Mouse (Mus musculus): ENCODE data around the gene Il17ra.

Il17ra gene

DNA sequence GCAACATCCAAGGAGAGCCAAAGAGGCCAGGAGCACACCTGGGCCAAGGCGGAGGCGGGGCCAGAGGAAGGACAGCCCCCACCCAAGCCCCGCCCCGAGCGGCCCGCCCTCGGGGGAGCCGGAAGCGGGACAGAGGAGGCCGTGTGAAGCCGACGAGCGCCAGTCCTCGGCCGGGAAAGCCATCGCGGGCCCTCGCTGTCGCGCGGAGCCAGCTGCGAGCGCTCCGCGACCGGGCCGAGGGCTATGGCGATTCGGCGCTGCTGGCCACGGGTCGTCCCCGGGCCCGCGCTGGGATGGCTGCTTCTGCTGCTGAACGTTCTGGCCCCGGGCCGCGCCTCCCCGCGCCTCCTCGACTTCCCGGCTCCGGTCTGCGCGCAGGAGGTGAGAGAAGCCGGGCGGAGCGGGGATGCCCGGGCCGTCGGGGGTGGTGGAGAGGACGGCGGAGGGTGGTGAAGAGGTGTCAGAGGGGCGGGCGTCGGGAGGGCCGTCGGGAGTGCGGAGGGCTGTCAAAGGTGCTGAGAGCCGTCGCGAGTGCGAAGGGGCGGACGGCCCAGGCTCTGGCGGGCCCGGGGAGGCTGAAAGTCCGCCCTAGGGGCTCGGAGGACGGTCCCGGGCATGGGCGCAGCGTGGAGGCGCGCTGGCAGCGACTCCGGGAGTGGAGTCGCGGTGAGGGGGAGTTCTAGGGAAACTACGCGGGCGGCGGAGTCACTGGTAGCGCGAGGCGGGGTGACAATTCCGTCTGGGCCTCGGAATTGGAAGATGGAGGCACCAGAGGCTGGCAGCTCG, at the start of gene Il17ra:
Gene Il17ra (plus strand): TSS at position 162 of the 786 bp plus-strand sequence.
- peak; percentile 98 for DNase-seq

DNA sequence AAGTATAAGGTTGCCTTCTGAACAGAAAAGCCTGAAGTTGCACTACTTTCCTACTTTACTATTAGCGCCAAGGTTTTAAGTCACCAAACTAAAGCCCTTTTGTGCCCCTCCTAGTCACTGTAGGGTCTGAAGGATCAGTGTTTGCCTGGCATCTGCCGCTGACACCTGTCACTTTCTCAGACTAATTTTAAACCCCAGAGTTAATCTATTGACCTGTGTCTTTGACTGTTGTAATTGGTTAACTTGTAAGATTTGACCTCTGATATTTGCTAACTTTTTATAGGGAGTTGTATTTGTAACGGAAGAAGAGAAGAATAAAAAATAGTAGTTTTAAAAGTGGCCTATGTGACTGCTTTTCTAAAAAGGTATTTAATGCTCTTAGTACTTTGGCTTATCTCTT, 24.9 kb upstream of the Il17ra start:
- no peak for DNase-seq

DNA sequence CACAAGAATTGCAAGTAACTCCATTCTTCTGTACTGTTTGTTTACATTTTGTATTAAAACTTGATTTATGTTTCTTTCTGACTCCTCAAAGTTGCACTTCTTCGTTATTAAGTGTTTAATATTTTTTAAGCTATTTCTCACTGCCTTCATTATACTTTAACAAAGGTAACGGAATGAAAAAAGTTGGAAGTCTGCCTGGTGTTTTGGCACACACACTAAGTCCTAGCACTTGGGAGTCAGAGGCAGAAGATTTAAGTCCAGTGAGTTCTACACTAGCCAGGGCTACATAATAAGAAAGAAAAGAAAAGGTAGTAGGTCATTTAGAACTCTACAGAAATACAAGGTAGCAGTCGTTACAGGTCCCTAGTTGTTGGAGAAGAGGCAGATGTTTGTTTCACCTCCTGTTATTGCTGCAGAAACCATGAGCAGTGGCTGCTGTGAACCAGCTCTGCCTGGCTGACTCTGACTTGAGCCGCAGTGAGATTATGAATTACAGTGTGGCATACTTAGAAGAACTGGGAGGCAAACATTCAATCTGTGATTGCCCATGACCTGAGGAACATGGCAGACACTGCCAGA, 20.8 kb upstream of the Il17ra start:
- peak; percentile 66 for DNase-seq

DNA sequence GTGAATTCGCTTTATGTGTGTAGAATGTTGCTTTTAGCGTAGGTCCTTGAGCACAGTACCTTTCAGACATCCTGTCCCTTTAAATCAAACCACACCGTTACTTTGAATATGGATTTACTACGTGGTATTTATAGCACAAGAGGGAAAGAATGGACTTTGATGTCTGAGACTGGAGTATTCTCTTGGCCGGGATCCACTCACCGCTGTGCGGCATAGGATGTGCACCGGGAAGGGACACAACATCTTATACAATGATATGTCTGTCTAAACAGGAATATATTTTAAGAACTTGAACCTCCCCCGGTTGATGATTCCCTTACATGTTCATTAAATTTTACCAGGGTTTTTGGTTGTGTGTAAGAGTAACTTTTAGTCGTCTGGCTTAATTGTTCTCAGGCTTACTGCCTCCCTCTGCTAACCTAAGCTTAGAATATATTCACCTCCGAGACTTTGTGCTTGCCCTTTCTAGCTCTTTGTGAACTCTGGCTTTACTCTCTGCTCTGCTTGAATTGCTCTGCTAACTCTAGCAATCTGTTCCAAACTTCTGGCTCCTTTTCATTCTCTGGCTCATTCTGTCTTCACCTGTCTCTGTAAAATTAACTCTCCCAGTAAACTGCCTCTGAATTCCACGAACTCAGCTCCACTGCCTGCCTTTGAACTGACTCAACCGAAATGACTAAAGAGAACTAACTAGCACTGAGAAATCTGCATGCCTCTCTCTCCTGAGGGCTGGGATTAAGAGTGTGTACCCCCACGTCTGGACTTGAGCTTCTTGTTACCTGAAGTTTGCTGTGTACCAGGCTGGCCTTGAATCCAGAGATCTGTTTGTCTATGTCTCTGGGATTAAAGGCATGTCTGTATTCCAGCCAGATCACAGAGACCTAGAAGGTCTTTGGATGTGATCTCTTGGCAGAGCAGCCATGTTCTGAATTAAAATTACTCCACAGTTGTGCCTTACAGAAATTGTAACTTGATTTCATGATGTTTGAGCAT, 19.4 kb upstream of the Il17ra start:
- DNase-seq, result peak; percentile 58

DNA sequence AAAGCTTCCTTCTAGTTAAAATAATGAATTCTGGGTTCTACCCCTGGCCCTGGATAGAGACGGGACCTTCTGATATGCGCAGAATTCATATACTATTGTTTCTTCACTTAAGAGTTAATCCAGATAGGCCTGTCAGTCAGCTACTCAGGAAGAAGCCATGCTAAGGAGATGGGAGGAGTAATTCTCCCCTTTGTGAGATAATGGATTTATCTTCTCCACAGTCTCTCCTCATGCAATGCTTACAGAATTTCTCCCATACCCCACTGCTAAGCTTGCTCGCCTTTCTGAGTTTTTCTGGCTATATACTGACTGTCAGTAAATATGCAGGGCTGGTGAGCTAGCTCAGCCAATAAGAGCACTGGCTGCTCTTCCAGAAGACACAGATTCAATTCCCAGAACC, 12.8 kb upstream of the Il17ra start:
- DNase-seq, result peak; percentile 7

DNA sequence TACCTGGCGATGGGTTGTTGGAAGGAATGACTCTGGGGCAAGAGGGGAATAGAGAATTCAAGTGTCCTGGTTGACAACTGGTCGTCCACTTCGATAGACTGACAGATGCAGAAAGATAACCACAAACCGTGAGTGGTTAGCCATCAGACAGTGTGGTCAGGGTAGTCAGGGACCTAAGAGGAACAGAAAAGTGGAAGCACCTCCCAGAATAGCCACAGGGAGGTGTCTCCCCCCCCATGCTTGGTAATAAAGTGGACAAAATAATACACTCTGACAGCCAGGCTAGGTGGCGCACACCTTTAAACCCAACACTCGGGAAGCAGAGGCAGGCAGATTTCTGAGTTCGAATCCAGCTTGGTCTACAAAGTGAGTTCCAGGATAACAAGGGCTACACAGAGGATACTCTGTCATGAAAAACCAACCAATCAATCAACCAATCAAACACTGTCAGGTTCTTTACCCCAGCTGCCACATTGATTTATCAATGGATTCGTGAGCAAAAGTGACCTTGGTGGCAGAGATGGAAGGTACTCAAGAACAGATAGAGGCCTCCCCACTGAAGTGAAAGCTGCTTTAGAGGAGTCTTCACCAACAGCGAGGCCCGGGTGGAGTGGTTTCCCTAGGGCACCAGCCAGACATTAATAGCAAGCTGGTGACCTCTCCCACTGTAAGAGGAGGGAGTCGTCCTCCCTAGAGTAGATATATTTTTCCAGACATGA, 10.5 kb upstream of the Il17ra start:
- DNase-seq, result peak; percentile 90

DNA sequence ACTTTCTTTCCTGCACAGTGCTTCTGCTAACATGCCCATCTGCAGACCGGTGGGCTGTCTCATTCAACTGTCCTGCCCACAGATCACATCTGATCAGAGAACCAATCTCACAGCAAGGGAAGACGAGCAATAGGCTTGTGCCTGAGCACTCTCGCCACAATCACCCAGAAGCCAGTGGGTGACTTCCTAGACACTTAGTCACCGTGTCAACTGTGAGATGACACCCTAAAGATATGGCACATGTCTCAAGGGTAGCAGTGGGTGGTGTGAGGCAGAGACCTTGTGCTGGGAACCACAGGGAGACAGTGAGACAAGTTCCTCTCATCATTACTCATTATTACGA, 10.0 kb upstream of the Il17ra start:
- DNase-seq, result peak; percentile 67

DNA sequence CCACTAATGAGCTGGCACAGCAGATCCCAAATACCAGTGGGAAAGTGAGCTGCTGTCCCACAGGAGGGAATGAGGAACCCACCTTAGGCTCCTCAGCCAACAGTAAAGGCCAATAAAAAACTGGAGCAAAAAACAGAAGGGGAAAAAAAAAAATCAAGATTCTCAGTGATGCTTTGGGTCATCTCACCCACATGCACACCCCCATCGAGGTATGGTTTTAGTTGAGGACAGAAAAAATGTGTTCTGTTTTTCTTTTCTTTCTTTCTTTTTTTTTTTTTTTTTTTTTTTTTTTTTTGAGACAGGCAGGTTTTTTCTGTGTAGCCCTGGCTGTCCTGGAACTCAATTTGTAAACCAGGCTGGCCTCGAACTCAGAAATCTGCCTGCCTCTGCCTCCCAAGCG, 9.5 kb upstream of the Il17ra start:
- peak; percentile 40 for DNase-seq

DNA sequence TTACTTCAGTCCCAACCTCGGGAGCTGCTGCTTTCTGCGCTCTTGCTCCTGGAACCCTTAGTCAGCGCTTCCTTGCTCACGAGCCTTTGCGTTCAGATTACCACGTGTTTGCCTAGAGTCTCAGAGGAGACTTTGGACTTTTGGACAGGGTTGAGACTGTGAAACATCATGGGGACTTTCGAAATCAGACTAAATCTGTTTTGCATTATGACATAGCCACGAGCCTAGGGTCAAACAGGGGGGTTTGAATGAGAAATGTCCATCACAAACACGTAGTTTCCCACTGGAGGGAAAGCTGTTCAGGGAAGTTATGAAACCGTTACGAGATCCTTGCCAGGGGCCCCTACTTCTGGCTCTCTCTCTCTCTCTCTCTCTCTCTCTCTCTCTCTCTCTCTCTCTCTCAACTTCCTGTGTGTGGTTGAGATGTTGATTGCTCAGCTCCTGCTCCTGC, 8.4 kb upstream of the Il17ra start:
- DNase-seq, result peak; percentile 94

DNA sequence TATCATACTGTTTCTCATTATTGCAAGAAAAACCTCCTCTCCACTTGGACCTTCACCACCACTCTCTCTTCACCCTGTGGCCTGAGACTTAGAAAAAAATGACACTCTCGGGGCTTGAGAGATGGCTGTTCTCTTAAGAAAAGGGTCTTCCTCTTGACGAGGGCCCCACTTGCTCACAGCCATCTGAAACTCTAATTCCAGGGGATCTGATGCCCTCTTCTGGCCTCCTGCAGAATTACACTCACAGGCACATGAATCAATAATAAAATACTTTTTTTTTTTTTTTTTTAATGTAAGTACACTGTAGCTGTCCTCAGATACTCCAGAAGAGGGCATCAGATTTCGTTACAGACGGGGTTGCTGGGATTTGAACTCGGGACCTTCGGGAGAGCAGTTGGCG, 6.0 kb upstream of the Il17ra start:
- DNase-seq, result peak; percentile 43

DNA sequence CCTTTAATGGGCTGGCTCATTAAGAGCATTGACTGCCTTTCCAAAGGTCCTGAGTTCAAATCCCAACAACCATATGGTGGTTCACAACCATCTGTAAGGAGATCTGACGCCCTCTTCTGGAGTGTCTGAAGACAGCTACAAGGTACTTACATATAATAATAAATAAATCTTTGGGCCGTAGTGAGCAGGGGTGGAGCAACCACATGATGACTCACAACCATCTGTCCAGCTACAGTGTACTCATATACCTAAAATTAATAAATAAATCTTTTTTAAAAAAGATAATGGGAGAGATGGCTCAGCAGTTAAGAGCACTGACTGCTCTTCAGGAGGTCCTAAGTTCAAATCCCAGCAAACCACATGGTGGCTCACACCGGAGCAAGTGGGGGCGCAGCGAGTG, 5.3 kb upstream of the Il17ra start:
- peak; percentile 55 for DNase-seq

DNA sequence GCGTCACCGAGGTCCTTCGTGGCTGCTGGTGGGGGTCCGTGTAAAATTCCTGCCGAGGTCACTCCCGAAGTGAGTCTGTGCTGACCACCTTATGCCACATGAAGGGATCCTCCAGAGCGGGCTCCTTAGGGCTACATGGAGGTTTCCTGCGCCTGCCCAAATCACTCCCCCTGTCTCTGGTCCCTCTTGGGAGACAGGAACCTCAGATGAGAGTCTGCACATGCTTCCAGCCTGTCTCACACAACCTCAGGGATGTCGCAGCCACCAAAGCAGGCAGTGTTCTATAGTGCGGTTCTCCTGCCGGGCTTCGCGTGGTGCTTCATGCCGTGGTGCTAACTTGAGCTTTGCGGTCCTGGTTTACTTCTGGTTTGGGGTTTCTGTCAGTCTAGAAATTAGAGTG, 1.8 kb upstream of the Il17ra start:
- DNase-seq, result peak; percentile 88

DNA sequence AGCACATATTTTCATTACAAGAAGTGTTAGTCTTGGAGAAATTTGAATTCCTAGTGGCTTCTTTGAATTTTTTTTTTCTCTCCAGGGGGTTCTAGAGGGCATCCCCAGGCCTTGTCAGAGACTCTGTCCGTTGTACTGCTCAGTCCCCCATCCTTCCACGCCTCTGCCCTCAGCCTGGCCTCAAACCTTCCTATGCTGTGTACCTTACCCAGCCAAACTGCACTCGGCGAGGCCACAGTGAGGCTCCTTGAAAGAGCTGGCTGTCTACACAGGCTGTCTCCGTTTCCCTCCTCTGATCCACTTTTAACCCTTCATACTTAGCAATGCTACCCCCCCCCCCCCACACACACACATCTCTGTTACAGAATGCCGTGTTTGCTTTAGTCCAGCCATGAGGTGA, 796 bp upstream of the Il17ra start:
- no peak for DNase-seq

DNA sequence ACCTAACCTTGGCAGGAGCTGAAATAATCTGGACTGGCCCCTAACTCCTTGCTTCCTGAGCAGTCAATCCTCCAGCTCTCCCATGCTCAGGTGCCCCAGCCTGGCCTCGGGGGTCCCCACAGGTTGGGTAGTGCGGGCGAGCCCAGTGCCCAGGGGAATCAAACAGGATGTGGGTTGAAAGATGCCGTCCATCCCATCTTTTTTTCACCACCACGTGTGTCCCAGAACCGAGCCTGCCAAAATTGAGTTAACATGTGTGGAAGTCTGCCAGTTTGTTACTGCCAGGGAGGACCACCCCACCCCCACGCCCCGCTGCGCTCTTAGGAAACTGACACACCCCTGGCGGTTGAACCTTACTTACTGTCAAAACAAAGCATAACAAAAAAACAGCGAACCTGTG, 837 bp downstream of the Il17ra start:
- peak; percentile 95 for DNase-seq

DNA sequence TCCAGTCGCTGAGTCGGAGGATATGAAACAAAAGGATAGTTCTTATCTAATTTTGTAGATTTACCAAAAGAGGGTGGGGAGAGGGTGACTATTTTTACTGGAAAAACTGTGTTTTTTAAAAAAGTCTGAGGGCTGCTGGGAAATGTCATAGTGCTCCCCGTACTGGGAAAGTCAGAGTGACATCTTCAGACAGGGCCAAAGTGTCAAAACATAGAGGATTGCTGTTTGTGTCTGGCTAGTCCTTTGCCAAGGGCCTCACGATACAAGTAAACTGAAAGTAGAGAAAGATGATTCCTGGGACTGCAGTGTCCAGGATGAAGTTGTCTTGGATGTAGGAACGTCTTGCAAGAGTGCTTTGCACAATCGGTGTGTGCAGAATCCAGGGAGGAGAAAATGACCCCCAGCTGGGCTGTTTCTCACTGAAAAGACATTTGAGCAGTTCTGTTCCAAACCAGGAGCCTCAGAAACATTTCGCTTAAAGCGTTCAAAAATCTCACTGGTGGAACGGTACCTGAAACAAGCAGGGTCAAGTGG, 1.4 kb downstream of the Il17ra start:
- DNase-seq, result peak; percentile 85

DNA sequence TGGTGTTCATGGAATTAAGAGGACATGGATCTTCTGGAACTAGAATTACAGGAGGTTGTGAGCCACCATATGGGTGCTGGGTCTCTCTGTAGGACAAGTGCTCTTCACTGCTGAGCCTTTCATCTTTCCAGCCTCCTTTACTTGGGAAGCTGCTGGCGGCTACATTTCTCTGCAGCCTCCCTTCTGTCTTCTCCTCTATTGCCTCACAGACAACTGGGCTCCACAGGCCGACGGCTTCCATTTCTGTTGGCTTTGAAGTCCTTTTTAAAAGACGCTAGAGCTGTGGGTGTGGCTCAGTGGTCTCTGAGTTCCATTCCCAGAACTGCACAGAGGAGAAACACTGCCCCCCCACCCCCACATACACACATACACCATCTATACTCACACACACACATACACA, 2.3 kb downstream of the Il17ra start:
- peak; percentile 84 for DNase-seq

DNA sequence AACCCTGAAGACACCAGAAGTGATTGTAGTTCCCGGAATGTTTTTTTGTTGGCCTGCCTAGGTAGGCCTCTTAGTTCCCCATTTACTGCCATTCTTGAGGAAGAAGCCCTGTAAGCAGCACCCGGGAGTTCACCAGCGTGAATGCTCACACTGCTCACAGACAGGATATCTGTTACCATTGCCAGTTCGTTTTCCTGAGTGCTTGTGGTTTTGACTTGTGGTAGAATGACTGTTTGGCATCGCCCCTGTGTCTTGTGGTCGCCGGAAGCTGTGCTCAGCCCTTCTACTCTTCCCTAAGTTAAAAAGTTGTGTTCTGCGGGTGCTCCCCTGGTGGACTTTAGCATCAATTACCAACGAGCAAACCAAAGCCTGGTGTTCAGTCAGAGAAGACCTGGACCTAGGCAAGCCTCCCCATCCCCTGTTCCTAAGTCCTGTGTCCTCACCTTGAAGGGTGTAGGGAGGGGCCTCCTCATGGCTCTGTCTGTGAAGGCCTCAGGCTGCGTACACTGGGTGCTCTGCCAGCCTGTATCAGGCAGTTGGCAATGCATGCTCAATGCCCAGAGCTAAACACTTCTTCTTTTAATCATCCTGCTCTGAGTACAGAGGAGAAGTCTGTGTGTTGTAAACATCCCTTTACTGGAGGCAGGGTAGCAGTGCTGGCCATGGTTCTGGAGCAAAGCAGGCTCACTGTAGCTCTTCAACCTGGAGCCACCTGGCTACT, 3.7 kb downstream of the Il17ra start:
- DNase-seq, result peak; percentile 96

DNA sequence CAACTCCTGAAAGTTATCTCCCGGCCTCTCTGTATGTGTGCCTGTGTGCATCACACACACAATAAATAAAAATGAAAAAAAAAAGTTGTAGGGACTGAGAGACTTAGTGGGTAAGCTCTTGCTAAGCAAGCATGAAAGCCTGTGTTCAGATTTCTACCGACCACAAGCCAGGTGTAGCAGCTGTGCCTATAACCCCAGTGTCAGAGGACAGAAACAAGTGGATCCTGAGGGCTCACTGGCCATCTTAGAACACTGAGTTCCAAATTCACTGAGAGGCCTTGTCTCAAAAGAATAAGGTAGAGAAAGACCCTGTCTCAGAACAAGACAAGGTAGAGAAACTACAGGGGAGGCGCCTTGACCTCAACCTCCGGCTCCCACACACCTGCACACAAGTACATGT, 5.2 kb downstream of the Il17ra start:
- no peak for DNase-seq

DNA sequence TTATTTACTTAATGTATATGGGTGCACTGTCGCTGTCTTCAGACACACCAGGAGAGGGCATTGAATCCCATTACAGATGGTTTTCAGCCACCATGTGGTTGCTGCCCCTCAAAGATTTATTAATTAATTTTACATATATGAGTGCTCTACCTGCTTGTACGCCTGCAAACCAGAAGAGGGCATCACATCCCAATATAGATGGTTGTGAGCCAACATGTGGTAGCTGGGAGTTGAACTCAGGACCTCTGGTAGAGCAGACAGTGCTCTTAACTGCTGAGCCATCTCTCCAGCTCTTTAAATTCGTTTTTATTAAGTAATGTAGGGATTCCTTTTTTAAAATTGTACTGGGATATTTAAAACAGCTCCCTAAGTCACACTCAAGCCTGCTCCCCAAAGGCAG, 6.2 kb downstream of the Il17ra start:
- no peak for DNase-seq

DNA sequence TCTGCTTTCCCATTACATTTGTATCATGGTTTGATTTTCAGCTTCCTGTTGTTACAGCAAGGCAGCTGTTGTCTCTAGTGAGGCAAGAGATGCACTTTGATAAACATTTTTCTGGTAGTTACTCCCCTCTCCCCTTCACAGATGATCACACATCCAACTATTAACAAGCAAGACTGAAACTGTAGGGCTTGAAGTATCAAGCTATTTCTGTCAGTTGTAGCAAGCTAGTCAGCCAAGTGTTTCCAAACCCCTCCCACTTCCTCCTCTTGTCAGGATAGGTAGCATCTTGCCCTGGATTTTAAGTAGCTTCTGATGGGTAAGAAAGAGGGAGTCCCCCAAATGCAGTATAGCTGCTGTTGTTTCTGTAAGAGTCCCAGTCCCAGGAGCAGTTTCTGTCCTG, 6.7 kb downstream of the Il17ra start:
- DNase-seq, result no peak

DNA sequence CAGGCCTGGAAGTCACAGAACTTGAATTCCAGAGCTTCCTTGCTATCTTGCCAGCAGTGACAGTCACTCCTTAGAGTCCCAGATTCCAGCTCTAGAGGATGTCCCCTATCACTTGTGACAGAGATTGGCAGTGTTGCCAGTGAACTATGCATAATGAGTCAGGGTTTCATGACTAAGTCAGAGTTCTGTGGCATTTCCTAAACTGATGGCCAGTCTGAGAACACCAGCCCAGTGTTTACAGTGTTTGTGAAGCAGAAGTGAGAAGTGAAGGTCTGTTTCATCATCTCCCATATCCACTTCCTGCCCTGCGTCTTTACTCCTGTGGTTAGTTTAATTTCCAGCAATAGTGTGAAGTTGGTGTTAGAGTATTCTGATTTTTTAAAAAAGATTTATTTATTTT, 7.6 kb downstream of the Il17ra start:
- DNase-seq, result peak; percentile 95

DNA sequence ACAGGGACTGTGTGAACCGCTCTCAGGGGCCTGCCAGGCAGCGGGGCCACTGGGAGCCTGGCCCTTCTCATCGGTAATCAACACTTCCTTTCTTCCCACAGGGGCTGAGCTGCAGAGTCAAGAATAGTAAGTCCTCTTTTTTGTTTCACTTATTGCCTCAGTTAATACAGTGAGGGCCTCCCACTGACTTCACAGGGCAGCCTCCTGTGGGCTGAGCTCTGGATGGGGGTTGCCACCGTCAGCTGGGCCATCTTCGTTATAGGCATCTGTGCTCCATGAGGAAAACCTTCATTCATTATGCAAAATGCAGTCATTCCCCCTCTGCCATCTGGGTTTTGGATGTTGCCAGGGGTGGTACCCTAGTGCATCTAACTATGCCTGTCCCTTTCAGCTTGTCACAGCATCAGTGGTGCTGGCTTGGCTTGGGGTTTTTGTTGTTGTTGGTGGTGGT, 9.0 kb downstream of the Il17ra start:
- peak; percentile 97 for DNase-seq

Data from heart, adult 11 months (tissue).